Mouse (Mus musculus) heart, adult 18-20 months (tissue): ENCODE data around the gene Slc24a3. TPM values are rescaled to one million over a fixed set of nuclear protein-coding genes. Genes with fewer than 3 reads are reported as not detected.
A peak's percentile ranks its signal among the peaks of the same experiment; 100 is the strongest.

Source experiments
- DNase-seq, 2 experiments: peaks; one replicate each; pipeline ENCODE4 v3.0.0; 2021 to 2022; ENCODE audit warnings: mixed read lengths in 1 of 2
- total RNA-seq, 2 experiments: library from RNA; stranded (reverse); gene quantifications; 2 replicates each; pipeline ENCODE4 v1.2.3; 2021

Gene Slc24a3
- total RNA-seq, 2 experiments from 2014 or later = 1.7 to 4.3 TPM

- DNase-seq = no peak
These were observed 46.0 kb downstream of the Slc24a3 start for GRCm38 (mm10) chr2:145213587-145213986.

DNA sequence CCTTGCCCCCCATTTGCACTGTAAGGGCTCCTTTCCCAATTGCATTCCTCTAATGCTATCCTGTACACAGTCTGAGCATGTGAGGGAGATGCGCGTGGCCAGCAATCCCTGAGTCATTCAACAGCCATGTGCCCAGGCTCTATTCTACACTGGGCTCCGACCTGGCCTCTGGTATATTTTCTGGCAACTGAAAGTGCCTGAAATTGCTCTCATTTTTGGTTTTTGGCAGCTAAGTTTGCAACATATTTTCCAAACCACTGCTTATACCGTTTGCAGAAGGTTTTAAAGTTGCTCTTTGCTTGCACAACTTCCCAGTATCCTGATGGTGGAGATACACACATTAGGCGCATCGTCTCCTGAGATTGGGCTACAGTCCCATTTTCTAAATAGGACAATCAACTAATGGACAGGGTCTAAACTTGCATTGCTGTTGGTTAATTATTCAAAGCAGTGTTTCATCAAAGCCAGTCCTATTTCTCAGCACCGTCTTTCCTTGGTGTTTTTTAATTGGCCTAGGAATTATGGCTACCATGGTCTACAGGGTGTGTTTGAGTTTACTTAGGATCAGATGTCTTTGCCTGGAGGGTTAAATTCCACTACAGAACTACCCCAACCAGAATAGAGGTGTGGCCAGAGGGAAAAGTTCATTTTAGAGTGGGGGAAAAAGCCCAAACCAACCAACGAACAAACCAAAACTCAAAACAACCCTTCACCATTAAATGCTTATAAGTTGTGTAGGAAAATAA is 46.7 kb downstream of the Slc24a3 start:
- DNase-seq = no peak

- no peak for DNase-seq
These were observed 49.0 kb downstream of the Slc24a3 start for GRCm38 (mm10) chr2:145216580-145216979.

- DNase-seq = no peak
These were observed 49.9 kb downstream of the Slc24a3 start for GRCm38 (mm10) chr2:145217422-145217821.

DNA sequence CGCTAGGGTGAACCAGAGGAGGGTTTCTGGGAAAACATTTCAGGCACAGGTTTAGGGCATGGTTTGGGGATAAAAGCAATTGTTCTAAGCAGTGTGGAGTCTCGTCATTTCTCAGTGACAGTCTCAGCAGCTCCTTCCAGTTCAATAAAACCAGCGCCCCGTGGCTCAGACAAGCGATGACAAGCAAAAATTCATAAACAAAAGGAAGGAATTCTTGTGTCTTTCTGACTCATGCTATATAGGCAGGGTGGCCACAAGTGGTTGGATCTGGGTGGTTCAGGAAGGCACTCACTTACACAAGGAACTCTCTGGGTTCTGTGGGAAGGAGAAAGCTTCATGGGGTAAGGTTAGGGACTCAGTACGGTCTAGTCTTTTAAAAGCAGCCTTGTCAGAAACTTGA is 51.7 kb downstream of the Slc24a3 start:
- DNase-seq = no peak

DNA sequence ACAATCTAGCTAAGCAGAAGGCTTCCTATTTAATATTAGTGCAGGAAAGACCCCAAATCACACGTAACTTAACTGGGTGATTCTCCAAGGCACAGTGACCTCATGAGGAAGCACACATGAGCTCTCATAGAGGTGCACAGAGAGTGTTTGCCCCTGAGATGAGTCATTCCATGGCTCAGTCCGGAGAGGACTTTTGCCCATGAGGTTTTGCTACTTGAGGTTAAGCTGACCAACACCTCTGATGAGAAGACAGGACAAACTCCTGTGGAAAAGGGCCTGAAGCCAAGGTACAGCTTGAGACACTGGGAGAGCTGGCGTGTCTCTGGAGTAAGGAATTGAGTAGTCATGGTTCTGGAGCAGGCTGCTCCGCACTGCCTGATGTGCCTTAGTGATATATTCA is 56.1 kb downstream of the Slc24a3 start:
- DNase-seq = no peak

- DNase-seq = peak in 1 of 2 experiments; percentile 3
These were observed 58.1 kb downstream of the Slc24a3 start for GRCm38 (mm10) chr2:145225640-145226039.

GRCm38 (mm10) chr2:145226100-145226499 is 58.5 kb downstream of the Slc24a3 start:
- no peak for DNase-seq

DNA sequence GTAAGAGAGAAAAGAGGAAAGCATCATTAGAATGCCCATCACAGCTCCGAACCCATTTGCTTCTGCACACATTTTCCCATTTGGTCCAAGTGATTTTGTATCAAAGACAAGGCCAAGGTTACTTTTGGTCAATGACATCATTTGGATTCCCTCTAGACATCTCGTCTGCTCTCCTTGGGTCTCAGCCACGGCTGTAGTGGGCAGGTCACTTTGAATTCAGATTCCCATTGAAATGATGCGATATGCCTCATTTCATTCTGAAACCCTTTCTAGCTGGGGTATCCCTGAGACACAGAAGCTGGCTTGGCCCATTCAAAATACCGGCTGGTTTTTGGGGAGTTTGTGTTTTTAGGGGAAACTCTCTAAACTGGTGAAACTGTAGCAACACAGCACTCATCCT is 59.8 kb downstream of the Slc24a3 start:
- peak; percentile 15 to 18 for DNase-seq

DNA sequence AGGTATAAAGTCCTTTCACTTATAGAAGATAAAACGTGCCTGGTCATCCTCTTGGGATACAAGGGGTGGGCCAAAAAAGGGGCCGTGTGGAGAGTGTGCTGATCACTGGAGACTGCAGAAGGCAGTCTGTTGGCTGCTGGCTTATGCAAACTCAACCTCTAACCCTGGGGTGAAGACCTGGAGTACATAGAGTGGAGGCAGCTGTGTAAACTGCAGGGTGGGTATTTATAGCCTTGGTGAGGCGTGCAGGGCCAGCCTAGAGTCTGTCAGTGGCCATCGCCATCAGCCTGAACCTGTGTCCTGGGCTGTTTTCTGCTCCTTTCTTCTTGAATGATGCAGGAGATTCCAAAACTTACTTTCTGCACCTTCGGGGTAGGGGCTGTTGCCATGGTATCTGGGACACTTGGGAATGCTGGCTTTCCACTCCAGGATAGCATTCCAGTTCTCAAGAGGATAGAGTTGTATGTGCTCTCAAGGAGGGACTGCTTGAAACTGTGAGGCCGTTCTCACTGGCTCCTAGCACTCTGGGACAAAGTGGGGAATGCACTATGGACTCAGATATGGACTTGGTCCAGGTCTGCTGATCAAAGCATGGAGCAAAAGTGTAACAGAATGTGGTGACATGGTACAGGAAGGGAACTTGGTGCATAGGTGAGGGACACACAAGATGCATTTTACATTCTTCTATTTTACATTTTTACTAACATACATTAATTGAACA is 65.4 kb downstream of the Slc24a3 start:
- peak; percentile 41 to 61 for DNase-seq

DNA sequence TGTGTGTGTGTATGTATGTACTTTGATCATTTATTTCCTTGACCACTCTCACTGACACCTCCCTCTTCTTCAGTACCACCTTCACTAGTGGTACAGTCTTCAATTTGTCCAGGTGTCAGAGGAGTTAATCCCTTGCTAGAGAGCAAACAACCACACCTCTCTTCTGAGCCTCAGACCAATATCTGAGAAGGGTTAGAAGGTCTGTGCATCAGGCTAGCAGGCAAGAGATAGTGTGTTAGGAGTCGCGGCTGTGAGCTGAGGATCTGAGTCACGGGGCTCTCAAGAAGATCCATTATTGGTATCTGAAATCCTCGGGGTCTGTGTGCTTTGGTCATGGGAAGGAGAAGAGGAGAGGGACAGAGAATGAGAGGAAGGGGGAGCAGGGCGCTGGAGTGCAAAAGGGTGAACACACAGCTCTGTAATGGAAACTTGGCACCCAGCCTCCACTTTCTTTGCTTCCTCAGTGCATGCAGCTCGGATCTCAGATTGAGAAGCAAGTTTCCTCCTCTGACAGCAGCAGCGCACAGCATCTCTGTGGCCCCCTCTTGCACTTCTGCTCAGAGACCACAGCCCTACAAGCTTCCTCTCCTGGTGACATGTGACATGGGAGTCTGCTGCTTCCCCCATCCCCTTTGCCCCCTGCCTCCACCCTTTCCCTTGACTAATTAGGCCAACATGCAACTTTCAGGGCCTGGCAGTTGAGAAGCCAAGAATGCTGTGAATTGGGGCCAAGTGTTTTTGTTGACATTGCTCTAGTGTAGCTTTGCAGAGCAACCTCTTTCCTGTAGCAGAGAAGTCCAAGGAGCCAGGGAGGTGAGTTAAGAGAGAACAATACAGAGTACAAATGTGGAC is 66.2 kb downstream of the Slc24a3 start:
- peak; percentile 84 to 85 for DNase-seq

- no peak for DNase-seq
These were observed 78.8 kb downstream of the Slc24a3 start for GRCm38 (mm10) chr2:145246384-145246783.

DNA sequence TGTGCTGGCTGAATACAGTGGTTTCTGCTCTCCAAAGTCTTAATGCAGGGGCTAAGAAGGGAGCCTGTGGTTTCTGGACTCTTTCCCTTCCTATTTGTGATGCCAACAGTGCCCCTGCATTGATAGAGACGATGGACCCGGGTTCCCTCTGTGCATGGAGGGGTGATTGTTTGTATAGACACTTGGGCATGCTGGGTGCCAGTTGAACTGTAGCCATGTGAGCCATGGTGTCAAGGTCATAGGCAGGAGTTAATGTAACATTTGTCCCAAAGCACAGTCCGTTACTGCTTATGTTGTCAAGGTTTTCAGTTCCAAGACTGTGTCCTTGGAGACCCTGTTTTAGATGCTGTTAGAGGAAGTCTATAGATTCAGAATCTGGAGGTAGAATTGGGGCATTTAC is 80.6 kb downstream of the Slc24a3 start:
- no peak for DNase-seq

DNA sequence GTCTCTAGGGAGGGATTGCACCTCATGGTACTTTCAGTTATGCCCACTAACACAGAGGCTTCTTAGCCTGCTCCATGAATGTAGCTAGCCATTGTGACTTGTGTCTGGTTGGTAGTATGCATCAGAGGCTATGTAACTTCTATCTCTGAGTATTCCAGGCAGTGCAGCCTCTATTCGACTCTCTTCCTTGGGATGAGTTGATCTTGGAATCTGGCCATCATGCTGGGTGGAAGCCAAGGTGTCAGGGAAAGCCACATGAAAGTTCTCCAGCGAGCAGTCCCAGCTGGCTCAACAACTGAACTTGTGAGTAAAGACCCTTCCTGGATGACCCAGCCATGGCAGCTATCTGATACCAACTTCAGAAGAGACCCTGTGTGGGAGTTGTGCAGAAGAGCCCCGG is 89.8 kb downstream of the Slc24a3 start:
- peak; percentile 63 to 80 for DNase-seq

GRCm38 (mm10) chr2:145257855-145258254 is 90.3 kb downstream of the Slc24a3 start:
- no peak for DNase-seq

GRCm38 (mm10) chr2:145260574-145260973 is 93.0 kb downstream of the Slc24a3 start:
- DNase-seq = no peak

DNA sequence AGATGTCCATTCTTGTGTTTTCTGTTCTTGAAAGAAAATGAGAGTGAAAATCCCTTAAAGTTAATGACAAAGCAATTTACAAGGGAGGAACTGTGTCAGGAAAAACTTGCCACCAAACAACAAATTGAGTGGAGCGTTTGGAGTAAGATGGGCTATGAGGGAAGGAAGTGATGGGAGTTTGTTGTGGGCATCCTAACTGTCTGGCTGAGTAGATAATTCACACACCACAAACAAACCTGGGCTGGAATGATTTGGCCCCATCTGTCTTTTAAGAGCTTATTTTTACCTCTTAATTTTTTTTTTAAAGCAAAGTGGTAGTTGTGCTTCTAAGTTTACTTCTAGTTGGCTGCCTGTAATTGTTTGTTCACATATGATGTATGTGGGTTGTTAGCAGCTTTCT is 94.6 kb downstream of the Slc24a3 start:
- DNase-seq = no peak

- no peak for DNase-seq
These were observed 99.2 kb downstream of the Slc24a3 start for GRCm38 (mm10) chr2:145266723-145267122.

GRCm38 (mm10) chr2:145268971-145269370 is 101.4 kb downstream of the Slc24a3 start:
- DNase-seq = no peak

DNA sequence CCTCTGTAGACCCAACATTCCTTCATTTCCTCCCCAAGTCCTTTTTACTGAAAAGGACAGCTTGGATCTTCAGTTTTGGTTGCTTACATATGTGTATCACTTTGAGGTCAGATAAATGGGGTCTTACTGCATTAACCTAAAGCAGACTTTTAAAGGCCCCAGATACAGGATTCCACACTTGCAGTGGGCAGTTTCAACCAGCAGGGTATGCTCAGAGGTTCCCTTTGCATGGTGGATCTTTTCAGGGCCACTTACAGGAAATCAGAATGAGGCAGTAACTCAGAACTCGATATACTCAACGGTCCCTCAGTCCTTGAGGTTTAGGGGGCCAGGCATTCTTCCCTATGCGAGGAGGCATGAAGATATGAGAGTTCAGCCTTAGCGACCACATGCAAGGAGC is 101.9 kb downstream of the Slc24a3 start:
- DNase-seq = no peak

DNA sequence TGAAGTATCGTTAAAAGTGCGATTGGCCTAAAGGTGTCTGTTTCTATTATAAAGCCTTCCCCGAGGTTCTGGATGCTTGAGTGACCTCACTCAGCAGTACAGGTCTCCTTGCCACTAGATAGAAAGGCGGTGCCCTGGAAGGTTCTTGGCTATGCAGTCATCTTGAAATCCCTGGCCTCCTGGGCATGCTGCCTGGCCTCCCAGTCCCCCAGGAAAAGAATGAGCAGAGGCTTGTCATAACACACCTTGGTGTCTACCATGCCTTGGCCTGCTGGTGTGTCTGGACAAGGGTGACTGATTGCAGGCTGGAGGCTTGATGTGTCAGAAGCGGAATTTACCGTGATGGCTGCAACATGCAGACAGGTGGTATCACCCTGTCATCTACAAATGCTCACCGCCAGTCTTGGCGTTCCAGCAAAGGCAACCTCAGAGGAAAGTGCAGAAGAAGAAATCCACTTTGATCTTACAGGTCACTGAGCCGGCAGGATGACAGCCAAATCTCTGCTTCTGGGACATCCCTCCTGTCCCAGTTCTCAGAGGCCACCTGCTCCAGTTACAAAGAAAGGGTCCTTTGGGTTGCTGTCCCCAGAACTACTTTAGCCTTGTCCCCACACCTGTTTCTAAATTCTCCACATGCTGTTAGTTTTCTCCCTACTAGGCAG is 106.6 kb downstream of the Slc24a3 start:
- no peak for DNase-seq

GRCm38 (mm10) chr2:145279336-145279735 is 111.8 kb downstream of the Slc24a3 start:
- no peak for DNase-seq
